Mouse (Mus musculus) heart, adult 2 months (tissue): ENCODE measurements around the gene Cep295nl.

Experiments used
- CTCF ChIP-seq: fragments of 200-600 bp; IDR thresholded peaks from 2 replicates; pipeline ENCODE4 v1.8.1; 2022; ENCODE audit warnings: antibody characterized with exemption, mild to moderate bottlenecking, moderate library complexity
- EP300 ChIP-seq: fragments of 200-500 bp; IDR thresholded peaks from 2 replicates; pipeline ENCODE4 v1.6.1; 2011; ENCODE audit warnings: low read depth, low read length, control low read depth; ENCODE audit not compliant: insufficient read depth

GRCm38 (mm10) chr11:118348877-118349276 is 6.6 kb upstream of the Cep295nl start:
- TF ChIP-seq EP300 (no peak), CTCF (no peak)
